Mouse (Mus musculus): ENCODE measurements at regions not wholly inside any gene's neighbourhood (a gene's known extent, or its start where the extent isn't known, plus 50 kb on each side); places are given as distances from the start of the nearest gene placed in this dataset.
A peak's percentile ranks its signal among the peaks of the same experiment; 100 is the strongest.

DNA sequence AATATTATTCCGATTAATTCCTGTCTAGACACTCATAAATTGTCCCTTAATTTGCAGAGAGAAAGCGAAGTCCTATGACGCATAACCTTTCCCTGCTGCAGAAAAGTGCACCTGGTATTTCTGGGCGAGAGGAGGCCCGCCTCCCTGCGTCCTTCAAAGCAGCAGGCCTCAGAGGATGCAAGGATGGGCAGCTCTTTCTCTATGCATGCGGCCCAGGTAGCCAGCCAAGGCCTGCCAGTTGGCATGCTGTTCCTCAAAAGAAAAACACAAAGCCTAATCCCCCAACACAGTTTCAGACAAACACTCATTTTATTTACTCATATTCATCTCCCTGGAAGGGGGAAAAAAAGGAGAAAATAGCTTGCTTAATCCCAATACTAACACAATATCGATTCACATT is 308.2 kb downstream of the Gm10295 start:
- Histone ChIP-seq H3K36me3 (replicated peaks; ENCODE audit: control insufficient read depth, insufficient read depth, low read length) (no peaks in the 10 kb centered on the region), H3K9me3 (replicated peaks; ENCODE audit: control insufficient read depth, low read length) (no peaks in the 10 kb centered on the region), H3K9ac (replicated peaks; ENCODE audit: low read depth, low read length) (no peak overlapping the region), H3K4me1 (ENCODE audit: control insufficient read depth, insufficient read depth) (no peaks in the 10 kb centered on the region), H3K27ac (ENCODE audit: low read depth) (no peak overlapping the region), H3K4me3 (ENCODE audit: low read depth, low read length) (no peak overlapping the region), H3K4me2 (ENCODE audit: low read depth, low read length) (no peak overlapping the region), H3K27me3 (ENCODE audit: control insufficient read depth, insufficient read depth, low read length) (no peaks in the 10 kb centered on the region)
- WGBS: 78% methylated on average over 8 of the region's 8 CpGs
- DNase-seq (ENCODE audit: low spot score) (no peak), ATAC-seq (ENCODE audit: insufficient read depth, low read depth) (no peak)
- TF ChIP-seq CTCF (IDR thresholded peaks at IDR 0.05; ENCODE audit: low read depth) (no peak), EP300 (IDR thresholded peaks at IDR 0.05; ENCODE audit: low read depth) (no peak)

- DNase-seq (ENCODE audit: low spot score) (no peak), ATAC-seq (ENCODE audit: insufficient read depth, low read depth) (no peak)
- no peak overlapping the region for H3K4me3 ChIP-seq (ENCODE audit: low read depth, low read length)
- TF ChIP-seq EP300 (IDR thresholded peaks at IDR 0.05; ENCODE audit: low read depth): no peak
- no peak for TF ChIP-seq CTCF (IDR thresholded peaks at IDR 0.05; ENCODE audit: low read depth)
- H3K4me2 ChIP-seq (ENCODE audit: low read depth, low read length): no peak overlapping the region
- no peaks in the 10 kb centered on the region for H3K4me1 ChIP-seq (ENCODE audit: control insufficient read depth, insufficient read depth)
- no peaks in the 10 kb centered on the region for H3K9me3 ChIP-seq (replicated peaks; ENCODE audit: control insufficient read depth, low read length)
- H3K9ac ChIP-seq (replicated peaks; ENCODE audit: low read depth, low read length): no peak overlapping the region
- H3K27me3 ChIP-seq (ENCODE audit: control insufficient read depth, insufficient read depth, low read length): no peaks in the 10 kb centered on the region
- H3K36me3 ChIP-seq (replicated peaks; ENCODE audit: control insufficient read depth, insufficient read depth, low read length): no peaks in the 10 kb centered on the region
- H3K27ac ChIP-seq (ENCODE audit: low read depth): no peak overlapping the region
- 41% methylated on average over 3 of the region's 3 CpGs for WGBS
Observed at GRCm38 (mm10) chr7:71041388-71041787, 309.9 kb downstream of the Gm10295 start.

DNA sequence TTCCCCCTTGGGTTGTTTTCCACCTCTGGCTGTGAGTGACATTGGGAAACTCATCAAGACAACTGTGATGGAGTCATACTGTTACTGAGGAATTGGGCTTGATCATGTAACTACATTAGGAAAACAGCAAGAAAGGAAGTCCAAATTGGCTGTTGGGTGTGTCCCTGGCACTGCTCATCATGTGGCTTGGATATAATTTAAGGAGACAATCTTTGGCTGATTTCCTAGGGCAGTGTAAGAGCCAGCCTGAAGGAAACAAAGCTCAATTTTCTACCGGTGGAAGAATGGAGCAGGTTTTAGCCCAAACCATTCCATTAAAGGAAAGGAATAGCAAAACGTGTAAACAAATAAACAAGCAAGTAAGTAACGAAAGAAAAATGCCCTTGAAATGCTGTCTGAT is 310.4 kb downstream of the Gm10295 start:
- Histone ChIP-seq H3K4me2 (ENCODE audit: low read depth, low read length) (no peak overlapping the region), H3K4me1 (ENCODE audit: control insufficient read depth, insufficient read depth) (no peaks in the 10 kb centered on the region), H3K9me3 (replicated peaks; ENCODE audit: control insufficient read depth, low read length) (no peaks in the 10 kb centered on the region), H3K4me3 (ENCODE audit: low read depth, low read length) (no peak overlapping the region), H3K9ac (replicated peaks; ENCODE audit: low read depth, low read length) (no peak overlapping the region), H3K36me3 (replicated peaks; ENCODE audit: control insufficient read depth, insufficient read depth, low read length) (no peaks in the 10 kb centered on the region), H3K27me3 (ENCODE audit: control insufficient read depth, insufficient read depth, low read length) (no peaks in the 10 kb centered on the region), H3K27ac (ENCODE audit: low read depth) (no peak overlapping the region)
- TF ChIP-seq CTCF (IDR thresholded peaks at IDR 0.05; ENCODE audit: low read depth) (no peak), EP300 (IDR thresholded peaks at IDR 0.05; ENCODE audit: low read depth) (no peak)
- ATAC-seq (ENCODE audit: insufficient read depth, low read depth) (no peak), DNase-seq (ENCODE audit: low spot score) (no peak)
- 67% methylated on average over 3 of the region's 3 CpGs for WGBS

DNA sequence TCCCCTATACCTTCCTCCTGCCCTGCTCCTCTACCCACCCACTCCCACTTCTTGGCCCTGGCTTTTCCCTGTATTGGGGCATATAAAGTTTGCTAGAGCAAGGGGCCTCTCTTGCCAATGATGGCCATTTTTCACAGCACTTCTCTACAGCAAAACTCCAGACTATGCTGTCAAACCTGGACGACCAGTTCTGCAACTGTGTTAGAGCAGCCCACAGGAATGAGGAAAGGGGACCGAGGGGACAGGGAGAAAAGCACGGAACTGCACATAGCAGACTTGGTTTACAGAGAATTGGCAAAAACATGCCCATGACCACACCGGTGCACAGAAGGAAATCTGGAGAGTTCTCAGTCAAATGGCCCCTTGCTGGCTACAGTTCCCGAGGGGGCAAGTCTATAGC is 312.7 kb downstream of the Gm10295 start:
- ATAC-seq (ENCODE audit: insufficient read depth, low read depth): no peak
- 80% methylated on average over 5 of the region's 5 CpGs for WGBS

DNA sequence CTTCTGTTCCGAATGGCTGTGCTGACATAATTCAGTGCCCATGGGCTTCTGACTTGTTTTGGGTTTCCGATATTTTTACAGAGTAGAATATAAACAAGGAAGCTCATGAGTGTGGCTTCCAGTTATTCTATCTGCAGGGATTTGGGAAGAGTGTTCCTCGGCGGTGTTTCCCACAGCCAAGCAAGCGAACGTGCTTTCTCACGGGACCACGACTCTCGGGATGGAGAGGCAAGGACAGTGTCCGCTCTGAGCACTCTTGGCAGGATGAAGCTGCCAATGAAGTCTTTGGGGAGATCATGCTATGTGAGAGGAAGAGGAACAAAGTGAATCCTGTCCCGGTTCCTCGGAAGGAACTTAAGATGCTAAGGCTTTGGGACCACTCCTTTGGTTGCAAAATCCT is 318.2 kb downstream of the Gm10295 start:
- no peaks in the 10 kb centered on the region for H3K36me3 ChIP-seq (replicated peaks; ENCODE audit: control insufficient read depth, insufficient read depth, low read length)
- TF ChIP-seq EP300 (IDR thresholded peaks at IDR 0.05; ENCODE audit: low read depth) (no peak), CTCF (IDR thresholded peaks at IDR 0.05; ENCODE audit: low read depth) (no peak)
- H3K9me3 ChIP-seq (replicated peaks; ENCODE audit: control insufficient read depth, low read length): no peaks in the 10 kb centered on the region
- H3K9ac ChIP-seq (replicated peaks; ENCODE audit: low read depth, low read length): no peak overlapping the region
- ATAC-seq (ENCODE audit: insufficient read depth, low read depth) (no peak), DNase-seq (ENCODE audit: low spot score) (no peak)
- H3K4me3 ChIP-seq (ENCODE audit: low read depth, low read length): no peak overlapping the region
- no peaks in the 10 kb centered on the region for H3K27me3 ChIP-seq (ENCODE audit: control insufficient read depth, insufficient read depth, low read length)
- no peaks in the 10 kb centered on the region for H3K4me1 ChIP-seq (ENCODE audit: control insufficient read depth, insufficient read depth)
- WGBS: 71% methylated on average over 12 of the region's 12 CpGs
- H3K4me2 ChIP-seq (ENCODE audit: low read depth, low read length): no peak overlapping the region
- no peak overlapping the region for H3K27ac ChIP-seq (ENCODE audit: low read depth)

More for the DNA sequence above, 312.7 kb downstream of the Gm10295 start:
- Histone ChIP-seq H3K36me3 (replicated peaks; ENCODE audit: control insufficient read depth, insufficient read depth, low read length) (no peaks in the 10 kb centered on the region), H3K27ac (ENCODE audit: low read depth) (no peak overlapping the region), H3K9me3 (replicated peaks; ENCODE audit: control insufficient read depth, low read length) (no peaks in the 10 kb centered on the region), H3K4me2 (ENCODE audit: low read depth, low read length) (no peak overlapping the region), H3K9ac (replicated peaks; ENCODE audit: low read depth, low read length) (no peak overlapping the region), H3K4me1 (ENCODE audit: control insufficient read depth, insufficient read depth) (no peaks in the 10 kb centered on the region), H3K4me3 (ENCODE audit: low read depth, low read length) (no peak overlapping the region), H3K27me3 (ENCODE audit: control insufficient read depth, insufficient read depth, low read length) (no peaks in the 10 kb centered on the region)
- no peak for DNase-seq (ENCODE audit: low spot score)
- TF ChIP-seq EP300 (IDR thresholded peaks at IDR 0.05; ENCODE audit: low read depth) (no peak), CTCF (IDR thresholded peaks at IDR 0.05; ENCODE audit: low read depth) (no peak)

DNA sequence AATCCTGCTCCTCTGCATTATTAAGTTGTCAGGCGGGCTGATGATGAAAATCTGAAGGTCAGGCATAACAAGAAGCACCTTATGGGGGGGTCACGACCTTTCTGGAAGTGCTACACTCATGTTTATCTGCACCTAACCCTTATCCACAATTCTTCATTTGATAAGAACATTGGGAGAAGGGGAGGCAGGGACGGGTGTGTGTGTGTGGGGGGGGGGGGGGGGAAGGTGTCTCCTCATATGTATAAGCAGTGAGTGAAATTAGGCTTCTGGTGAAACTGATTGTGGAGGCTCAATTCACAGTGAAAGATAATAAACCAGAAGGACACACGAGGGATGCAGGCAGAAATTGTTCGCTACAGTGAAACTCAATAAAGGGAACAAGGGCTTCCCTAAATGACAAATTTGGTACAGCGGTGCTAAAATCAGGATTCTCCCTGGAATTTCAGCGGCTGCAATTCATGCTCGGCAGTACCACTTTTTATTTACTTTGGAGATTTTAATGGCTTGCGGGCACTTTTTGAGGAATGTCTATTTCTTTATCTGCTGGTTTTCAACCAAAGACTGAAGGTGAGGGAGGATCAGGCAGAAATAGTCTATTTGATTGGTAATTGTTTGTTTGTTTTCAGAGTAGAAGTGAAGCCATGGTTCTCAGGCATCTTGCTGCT is 327.2 kb downstream of the Gm10295 start:
- WGBS: 11% methylated on average over 9 of the region's 9 CpGs
- TF ChIP-seq EP300 (IDR thresholded peaks at IDR 0.05; ENCODE audit: low read depth) (no peak), CTCF (IDR thresholded peaks at IDR 0.05; ENCODE audit: low read depth) (no peak)
- H3K4me2 ChIP-seq (ENCODE audit: low read depth, low read length): peak overlapping the region; percentile 58
- no peaks in the 10 kb centered on the region; the same call in 1 of the 2 replicates for H3K4me1 ChIP-seq (ENCODE audit: control insufficient read depth, insufficient read depth)
- H3K27ac ChIP-seq (ENCODE audit: low read depth): no peak overlapping the region
- H3K27me3 ChIP-seq (ENCODE audit: control insufficient read depth, insufficient read depth, low read length): no peaks in the 10 kb centered on the region
- H3K9ac ChIP-seq (replicated peaks; ENCODE audit: low read depth, low read length): no peak overlapping the region
- ATAC-seq (ENCODE audit: insufficient read depth, low read depth) (no peak), DNase-seq (ENCODE audit: low spot score) (no peak)
- no peaks in the 10 kb centered on the region for H3K9me3 ChIP-seq (replicated peaks; ENCODE audit: control insufficient read depth, low read length)
- peak overlapping the region; percentile 28 for H3K4me3 ChIP-seq (ENCODE audit: low read depth, low read length)
- H3K36me3 ChIP-seq (replicated peaks; ENCODE audit: control insufficient read depth, insufficient read depth, low read length): no peaks in the 10 kb centered on the region

Data from heart, postnatal 0 days (tissue).